Comparison of ENCODE assay signal across 8 mouse cellular contexts in the genomic region with DNA sequence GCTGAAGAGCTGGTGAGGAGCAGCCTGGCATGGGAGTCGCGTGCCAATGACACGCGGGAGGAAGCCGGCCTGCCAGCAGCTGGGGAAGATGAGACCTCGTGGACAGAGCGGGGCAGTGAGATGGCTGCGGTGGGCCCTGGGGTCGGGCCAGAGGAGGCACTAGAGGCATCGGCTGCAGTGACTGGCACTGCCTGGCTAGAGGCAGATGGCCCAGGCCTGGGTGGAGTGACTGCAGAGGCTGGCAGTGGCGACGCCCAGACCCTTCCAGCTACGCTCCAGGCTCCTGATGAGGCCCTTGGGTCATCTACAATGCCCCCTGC. TPM values are rescaled to one million over a fixed set of nuclear protein-coding genes. Genes with fewer than 3 reads are reported as not detected.
DNase-seq lines count a peak whose midpoint lies in the region; ATAC-seq lines count a peak whose summit lies in the region.

No protein-coding gene starts in this region.

- peak; percentile 11 for DNase-seq in gastrocnemius, postnatal 10 days
- DNase-seq in gastrocnemius, postnatal 14 days: no peak
- DNase-seq in thymus, postnatal 4 days: peak; percentile 21
- no peak for DNase-seq in thymus, postnatal 36 days
- DNase-seq in liver, embryonic 13.5 days: no peak
- DNase-seq in testis, postnatal 10 days (ENCODE audit: low spot score): peak; percentile 52
- DNase-seq in ovary, postnatal 36 days (ENCODE audit: low spot score): no peak
- DNase-seq in spleen, postnatal 36 days (ENCODE audit: low spot score in 2 of 2): no peak

- H3K27me3 ChIP-seq in liver, embryonic 13.5 days: peaks cover 65% of the 10 kb centered on the region

- intact Hi-C loops in gastrocnemius, postnatal 14 days (cut with DNase I; ENCODE audit: low total_unique reads): no loop called here

- peak overlapping the region; percentile 93 for H3K4me2 ChIP-seq in liver, embryonic 13.5 days

- 41% methylated on average over 13 of the region's 13 CpGs for WGBS in liver, embryonic 13.5 days (ENCODE audit: insufficient replicate concordance)

- H3K4me1 ChIP-seq in liver, embryonic 13.5 days (replicated peaks): peaks cover 21% of the 10 kb centered on the region

- peak; percentile 22; the same call in 1 of the 2 replicates for ATAC-seq in liver, embryonic 13.5 days (ENCODE audit: low read depth)

- no peak overlapping the region for H3K9ac ChIP-seq in liver, embryonic 13.5 days

- H3K4me3 ChIP-seq in liver, embryonic 13.5 days (replicated peaks): peak overlapping the region; percentile 66

- H3K27ac ChIP-seq in liver, embryonic 13.5 days: no peak overlapping the region

- no peaks in the 10 kb centered on the region; the same call in 1 of the 2 replicates for H3K36me3 ChIP-seq in liver, embryonic 13.5 days

- no peaks in the 10 kb centered on the region for H3K9me3 ChIP-seq in liver, embryonic 13.5 days (replicated peaks)

RNA-seq across cellular contexts. Expression of a gene that starts 2.7 kb away (rescaled TPM):
- 1 to 10 TPM; 1.3 TPM for total RNA-seq in gastrocnemius, postnatal 10 days (2021)
- total RNA-seq in gastrocnemius, postnatal 14 days (2021): under 1 TPM; 0.43 to 0.58 TPM
- 0.20 and 0.27 TPM in 2 replicates for polyA plus RNA-seq in liver, embryonic 13.5 days (2015; fragmentation: Nextera tagmentation; extraction: Ambion mirVana)

RNA-seq across cellular contexts. Expression of a gene that starts 58.7 kb away (rescaled TPM):
- 1 to 10 TPM; 4.2 to 4.7 TPM for total RNA-seq in gastrocnemius, postnatal 10 days (2021)
- total RNA-seq in gastrocnemius, postnatal 14 days (2021): 1 to 10 TPM; 2.5 to 3.9 TPM
- polyA plus RNA-seq in liver, embryonic 13.5 days (2015; fragmentation: Nextera tagmentation; extraction: Ambion mirVana): 11.1 and 11.3 TPM in 2 replicates

Comparison
In these comparisons a context has a peak if more than half of its experiments do, and no peak if none do; other contexts are left out.
1. DNase-seq: peak in gastrocnemius, postnatal 10 days (single experiment), thymus, postnatal 4 days (single experiment) and testis, postnatal 10 days (single experiment); none in gastrocnemius, postnatal 14 days (single experiment), thymus, postnatal 36 days (0 of 2), liver, embryonic 13.5 days (single experiment), ovary, postnatal 36 days (single experiment) and spleen, postnatal 36 days (0 of 2).